Mouse (Mus musculus) cortical plate, adult 2 months (tissue): ENCODE results near the gene Pllp.

ENCODE experiments used
- CTCF ChIP-seq: fragments of 200-500 bp; IDR thresholded peaks from 2 replicates; pipeline ENCODE4 v1.5.1; 2011; ENCODE audit warnings: mild to moderate bottlenecking, control low read depth, low read length; ENCODE audit not compliant: insufficient read depth; ENCODE audit errors: extremely low read depth
- POLR2A ChIP-seq: fragments of 200-500 bp; IDR thresholded peaks from 2 replicates; pipeline ENCODE4 v1.6.1; 2011; ENCODE audit warnings: mild to moderate bottlenecking, low read length, control low read depth; ENCODE audit not compliant: insufficient read depth; ENCODE audit errors: extremely low read depth

DNA sequence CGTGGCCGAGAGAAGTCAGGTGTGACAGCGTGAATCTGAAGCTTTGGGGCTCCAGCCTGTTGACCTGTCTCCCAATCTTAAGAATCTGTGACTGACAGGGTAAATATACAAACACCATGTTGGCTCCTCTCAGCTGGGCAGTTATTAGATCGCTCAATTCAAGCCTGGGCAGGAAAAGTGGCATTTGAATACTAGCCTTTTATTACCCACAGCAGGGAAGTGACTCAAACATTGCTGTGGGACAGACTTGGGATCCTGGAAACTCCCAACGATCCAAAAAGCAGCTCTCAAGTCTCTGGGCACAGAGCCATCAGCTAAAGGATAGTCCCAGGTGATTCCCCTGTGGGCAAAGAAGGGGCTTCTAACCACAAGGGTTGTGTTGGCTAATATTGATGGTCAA, 18.5 kb upstream of the Pllp start:
- TF ChIP-seq CTCF (no peak), POLR2A (no peak)
